Mouse (Mus musculus): ENCODE measurements around the gene Gm14632.
"Not testable (repeated sequence)": the region's sequence is repeated elsewhere in the genome, so short reads cannot be mapped to it uniquely, and the experiment has no call there.

GRCm38 (mm10) chrX:30329472-30329871, at the start of gene Gm14632:
- TF ChIP-seq EP300, CTCF (IDR thresholded peaks at IDR 0.05): not testable (repeated sequence)

Data from lung, postnatal 0 days (tissue).